Mouse (Mus musculus) small intestine, adult 10 weeks (tissue): ENCODE data around the gene Vmn1r1. TPM values are rescaled to one million over a fixed set of nuclear protein-coding genes. Genes with fewer than 3 reads are reported as not detected.

Source experiments
- polyA plus RNA-seq: library from polyadenylated mRNA; stranded (reverse); fragments of 350-450 nt; fragmentation: Illumina TruSeq; extraction: RNeasy Lipid Tissue Mini Kit (QIAGEN cat#74804); gene quantifications from one replicate; pipeline ENCODE4 v1.2.3, GENCODE M21; 2014; ENCODE audit warnings: low replicate concordance

The Vmn1r1 gene
- not detected for polyA plus RNA-seq

GRCm38 (mm10) chr1:182164386-182164785 lies at the start of gene Vmn1r1:
Gene Vmn1r1 (minus strand): TSS chr1:182164486.

GRCm38 (mm10) chr1:182124506-182124905 lies 39.8 kb downstream of the Vmn1r1 start, which contains the start of gene Srp9:
Gene Srp9 (plus strand): TSS chr1:182124737.

Other genes starting within 250 kb of the Vmn1r1 start
- gene Enah, start 144.5 kb downstream of the Vmn1r1 start, polyA plus RNA-seq, result 16.3 TPM
- 258 TPM for gene Srp9, start 39.7 kb downstream of the Vmn1r1 start, polyA plus RNA-seq
- gene Degs1, start 118.3 kb upstream of the Vmn1r1 start, polyA plus RNA-seq, result 97.7 TPM
- gene Fbxo28, start 177.1 kb upstream of the Vmn1r1 start, polyA plus RNA-seq, result 23.6 TPM
- 7.4 TPM for gene Trp53bp2, start 244.7 kb upstream of the Vmn1r1 start, polyA plus RNA-seq